Mouse (Mus musculus) heart, postnatal 0 days (tissue): ENCODE data around the gene Ccr7. TPM values are rescaled to one million over a fixed set of nuclear protein-coding genes. Genes with fewer than 3 reads are reported as not detected.

Experiments used
- ATAC-seq: fragments of 200-750 bp; cut with Nextera tagmentation; 2 replicates; pipeline ENCODE4 v1.8.0; 2017; ENCODE audit warnings: low read depth, moderate number of reproducible peaks, moderate library complexity; ENCODE audit not compliant: insufficient read depth
- DNase-seq: peaks from one replicate; pipeline ENCODE4 v3.0.0-alpha.2; 2016; ENCODE audit warnings: low spot score
- H3K27ac ChIP-seq: fragments of 300-500 bp; sonication (generic); 2 replicates; pipeline ENCODE4 v1.5.1; 2014; ENCODE audit warnings: low read depth, mild to moderate bottlenecking
- H3K27me3 ChIP-seq: fragments of 300-500 bp; sonication (generic); 2 replicates; pipeline ENCODE4 v1.6.1; 2014; ENCODE audit warnings: low read length, mixed read lengths; ENCODE audit not compliant: control insufficient read depth, insufficient read depth
- H3K36me3 ChIP-seq: fragments of 300-500 bp; sonication (generic); replicated peaks from 2 replicates; pipeline ENCODE4 v1.6.1; 2014; ENCODE audit warnings: low read length, mixed read lengths; ENCODE audit not compliant: control insufficient read depth, insufficient read depth
- H3K4me1 ChIP-seq: fragments of 300-500 bp; sonication (generic); 2 replicates; pipeline ENCODE4 v1.6.1; 2014; ENCODE audit warnings: antibody characterized with exemption; ENCODE audit not compliant: control insufficient read depth, insufficient read depth
- H3K4me2 ChIP-seq: fragments of 300-500 bp; sonication (generic); 2 replicates; pipeline ENCODE4 v1.6.1; 2014; ENCODE audit warnings: low read depth, mild to moderate bottlenecking, low read length, moderate library complexity
- H3K4me3 ChIP-seq: fragments of 300-500 bp; sonication (generic); 2 replicates; pipeline ENCODE4 v1.5.1; 2014; ENCODE audit warnings: low read depth, low read length
- H3K9ac ChIP-seq: fragments of 300-500 bp; sonication (generic); replicated peaks from 2 replicates; pipeline ENCODE4 v1.6.1; 2014; ENCODE audit warnings: low read depth, low read length, mixed read lengths
- H3K9me3 ChIP-seq: fragments of 300-500 bp; sonication (generic); replicated peaks from 2 replicates; pipeline ENCODE4 v1.6.1; 2016; ENCODE audit warnings: low read length; ENCODE audit not compliant: control insufficient read depth
- CTCF ChIP-seq: IDR thresholded peaks from 2 replicates; pipeline ENCODE4 v1.5.1; 2016; ENCODE audit warnings: antibody characterized with exemption, control low read depth, low read depth
- EP300 ChIP-seq: IDR thresholded peaks from 2 replicates; pipeline ENCODE4 v1.6.1; 2016; ENCODE audit warnings: antibody characterized with exemption, low read depth
- WGBS: fragments of 180-500 bp; shearing (Covaris S2); extraction: QIAGEN DNeasy Blood & Tissue Kit; methylation state at CpG from one replicate; pipeline ENCODE4 v1.1.7; 2014; 5-methylcytosine and 5-hydroxymethylcytosine counted together
- polyA plus RNA-seq: library from polyadenylated mRNA; unstranded; fragments of >200 nt; fragmentation: Nextera tagmentation; extraction: Ambion mirVana; gene quantifications from 2 replicates; pipeline ENCODE4 v1.2.1, GENCODE M21; 2015
- total RNA-seq: library from RNA; depleted of rRNA; stranded (reverse); fragments of >200 nt; gene quantifications from 2 replicates; pipeline ENCODE4 v1.2.3, GENCODE M21; 2014; ENCODE audit warnings: low replicate concordance

Gene Ccr7
- total and polyA plus RNA-seq, 2 experiments from 2014 or later = 0.11 to 0.73 TPM

DNA sequence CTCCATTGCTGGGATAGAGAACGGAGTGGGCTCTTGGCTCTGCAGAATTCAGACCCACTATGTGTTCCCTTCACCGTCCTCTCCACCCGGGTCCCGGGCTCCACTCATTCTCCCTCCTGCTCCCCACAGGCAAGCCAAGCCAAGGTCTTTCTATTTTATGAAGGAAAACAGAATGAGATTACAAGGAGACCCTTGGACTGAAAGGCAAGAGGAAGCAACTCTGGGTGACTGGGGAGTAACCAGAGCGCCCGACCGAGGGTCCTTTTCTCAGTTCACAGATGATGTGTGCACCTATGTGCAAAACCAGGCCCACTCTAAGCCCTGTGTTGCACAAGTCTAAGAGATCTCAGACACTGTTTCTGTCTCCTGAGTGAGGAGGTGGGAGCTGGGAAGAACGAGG lies 6.5 kb downstream of the Ccr7 start:
- H3K27ac ChIP-seq = 0 out of 2 replicates have a peak overlapping the region, but pooled peaks have one; percentile 57
- no peak overlapping the region for H3K4me3 ChIP-seq
- DNase-seq = no peak
- H3K27me3 ChIP-seq = 0 out of 2 replicates have a peak, but pooled peaks cover 10% of the 10 kb centered on the region
- no peak overlapping the region for H3K9ac ChIP-seq
- H3K4me2 ChIP-seq = peak overlapping the region; percentile 16; the same call in 1 of the 2 replicates
- H3K36me3 ChIP-seq = no peaks in the 10 kb centered on the region
- H3K4me1 ChIP-seq = peaks cover 30% of the 10 kb centered on the region
- WGBS = 67% methylated on average over 8 of the region's 8 CpGs
- no peaks in the 10 kb centered on the region for H3K9me3 ChIP-seq
- TF ChIP-seq EP300 (no peak), CTCF (no peak)
- no peak for ATAC-seq

- no peak overlapping the region for H3K4me3 ChIP-seq
- peaks cover 35% of the 10 kb centered on the region for H3K4me1 ChIP-seq
- H3K9ac ChIP-seq = no peak overlapping the region
- H3K27ac ChIP-seq = peak overlapping the region; percentile 57
- TF ChIP-seq EP300 (no peak), CTCF (no peak)
- no peaks in the 10 kb centered on the region for H3K36me3 ChIP-seq
- ATAC-seq (no peak), DNase-seq (no peak)
- H3K4me2 ChIP-seq = peak overlapping the region; percentile 16; the same call in 1 of the 2 replicates
- no peaks in the 10 kb centered on the region for H3K9me3 ChIP-seq
- 46% methylated on average over 4 of the region's 4 CpGs for WGBS
- 0 out of 2 replicates have a peak, but pooled peaks cover 10% of the 10 kb centered on the region for H3K27me3 ChIP-seq
Measured at GRCm38 (mm10) chr11:99147920-99148289, 7.0 kb downstream of the Ccr7 start.

GRCm38 (mm10) chr11:99147041-99147919 lies 7.6 kb downstream of the Ccr7 start:
- TF ChIP-seq CTCF (no peak), EP300 (no peak)
- Histone ChIP-seq H3K4me1 (peaks cover 38% of the 10 kb centered on the region), H3K9ac (no peak overlapping the region), H3K27ac (peak overlapping the region; percentile 57), H3K27me3 (0 out of 2 replicates have a peak, but pooled peaks cover 10% of the 10 kb centered on the region), H3K4me2 (no peak overlapping the region; the same call in 1 of the 2 replicates), H3K4me3 (no peak overlapping the region), H3K9me3 (no peaks in the 10 kb centered on the region), H3K36me3 (no peaks in the 10 kb centered on the region)
- 31% methylated on average over 17 of the region's 17 CpGs for WGBS
- no peak for ATAC-seq
- no peak for DNase-seq

- WGBS = 80% methylated on average over 6 of the region's 6 CpGs
- Histone ChIP-seq H3K27ac (no peak overlapping the region), H3K4me1 (peaks cover 38% of the 10 kb centered on the region), H3K4me2 (no peak overlapping the region), H3K9me3 (no peaks in the 10 kb centered on the region), H3K36me3 (no peaks in the 10 kb centered on the region), H3K27me3 (0 out of 2 replicates have a peak, but pooled peaks cover 8% of the 10 kb centered on the region), H3K9ac (no peak overlapping the region), H3K4me3 (no peak overlapping the region)
- no peak for DNase-seq
- no peak for TF ChIP-seq EP300
- no peak for TF ChIP-seq CTCF
- no peak for ATAC-seq
Measured at GRCm38 (mm10) chr11:99146558-99146957, 8.3 kb downstream of the Ccr7 start.

DNA sequence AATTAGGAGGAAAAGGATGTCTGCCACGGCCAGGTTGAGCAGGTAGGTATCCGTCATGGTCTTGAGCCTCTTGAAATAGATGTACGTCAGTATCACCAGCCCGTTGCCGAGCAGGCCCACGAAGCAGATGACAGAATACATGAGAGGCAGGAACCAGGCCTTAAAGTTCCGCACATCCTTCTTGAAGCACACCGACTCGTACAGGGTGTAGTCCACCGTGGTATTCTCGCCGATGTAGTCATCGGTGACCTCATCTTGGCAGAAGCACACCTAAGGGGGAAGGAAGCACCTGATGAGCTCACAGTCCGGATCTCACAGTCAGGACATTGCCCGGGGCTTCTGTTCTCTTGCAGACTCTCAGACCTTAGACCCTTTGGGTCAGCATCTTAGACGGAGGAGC lies 9.1 kb downstream of the Ccr7 start:
- H3K4me3 ChIP-seq = no peak overlapping the region
- H3K4me1 ChIP-seq = peaks cover 38% of the 10 kb centered on the region
- DNase-seq (no peak), ATAC-seq (no peak)
- TF ChIP-seq EP300 (no peak), CTCF (no peak)
- no peak overlapping the region for H3K27ac ChIP-seq
- no peak overlapping the region for H3K4me2 ChIP-seq
- WGBS = 87% methylated on average over 16 of the region's 16 CpGs
- no peaks in the 10 kb centered on the region for H3K36me3 ChIP-seq
- H3K9ac ChIP-seq = no peak overlapping the region
- 0 out of 2 replicates have a peak, but pooled peaks cover 3% of the 10 kb centered on the region for H3K27me3 ChIP-seq
- no peaks in the 10 kb centered on the region for H3K9me3 ChIP-seq
